Mouse (Mus musculus) brain, embryonic 14.5 days (tissue): ENCODE data around the gene Myl3. TPM values are rescaled to one million over a fixed set of nuclear protein-coding genes. Genes with fewer than 3 reads are reported as not detected.

Experiments used
- DNase-seq: peaks from one replicate; pipeline ENCODE4 v3.0.0-alpha.2; 2011; ENCODE audit warnings: low read depth
- CTCF ChIP-seq: fragments of 200-500 bp; IDR thresholded peaks from 2 replicates; pipeline ENCODE4 v1.5.1; 2012; ENCODE audit warnings: inconsistent platforms, mild to moderate bottlenecking, moderate library complexity, borderline replicate concordance; ENCODE audit not compliant: insufficient read depth, insufficient read length; ENCODE audit errors: extremely low read depth
- POLR2A ChIP-seq: fragments of 200-500 bp; IDR thresholded peaks from 2 replicates; pipeline ENCODE4 v1.6.1; 2012; ENCODE audit warnings: mild to moderate bottlenecking, inconsistent platforms, borderline replicate concordance; ENCODE audit not compliant: poor library complexity, insufficient read depth, insufficient read length, severe bottlenecking; ENCODE audit errors: extremely low read depth
- polyA plus RNA-seq: library from polyadenylated mRNA; depleted of rRNA; stranded (reverse); fragments of >200 nt; gene quantifications from 2 replicates; pipeline ENCODE4 v1.2.3, GENCODE M21; 2012

Myl3 gene
- polyA plus RNA-seq, 1 experiment = 0.37 TPM

- TF ChIP-seq CTCF = peak; percentile 80; the same call in 1 of the 2 replicates
- no peak for TF ChIP-seq POLR2A
These were observed 24.9 kb upstream of the Myl3 start for GRCm38 (mm10) chr9:110716775-110717174.

GRCm38 (mm10) chr9:110718071-110718470, 23.6 kb upstream of the Myl3 start:
- DNase-seq = no peak
- TF ChIP-seq CTCF (no peak), POLR2A (no peak)

More at GRCm38 (mm10) chr9:110716775-110717174, 24.9 kb upstream of the Myl3 start:
- DNase-seq = peak; percentile 86

DNA sequence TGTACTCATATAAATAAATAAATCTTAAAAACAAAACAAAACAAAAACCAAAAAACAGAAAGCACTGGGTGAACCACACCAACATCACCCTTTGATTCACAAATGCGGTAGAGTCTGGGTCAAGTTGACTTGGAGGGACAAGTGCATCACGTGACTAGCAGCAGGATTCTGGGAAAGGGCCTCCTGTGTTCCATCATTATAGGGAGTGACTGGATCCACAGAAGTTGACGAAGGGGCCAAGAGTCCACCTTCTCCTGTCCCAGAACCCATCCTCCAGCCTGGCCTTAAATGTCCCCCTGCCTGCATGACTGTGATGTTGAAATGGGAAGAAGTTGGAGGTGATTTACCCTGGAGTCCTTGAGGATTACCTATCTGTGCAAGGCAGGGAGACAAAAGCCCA, 22.9 kb upstream of the Myl3 start:
- TF ChIP-seq POLR2A (no peak), CTCF (no peak)

DNA sequence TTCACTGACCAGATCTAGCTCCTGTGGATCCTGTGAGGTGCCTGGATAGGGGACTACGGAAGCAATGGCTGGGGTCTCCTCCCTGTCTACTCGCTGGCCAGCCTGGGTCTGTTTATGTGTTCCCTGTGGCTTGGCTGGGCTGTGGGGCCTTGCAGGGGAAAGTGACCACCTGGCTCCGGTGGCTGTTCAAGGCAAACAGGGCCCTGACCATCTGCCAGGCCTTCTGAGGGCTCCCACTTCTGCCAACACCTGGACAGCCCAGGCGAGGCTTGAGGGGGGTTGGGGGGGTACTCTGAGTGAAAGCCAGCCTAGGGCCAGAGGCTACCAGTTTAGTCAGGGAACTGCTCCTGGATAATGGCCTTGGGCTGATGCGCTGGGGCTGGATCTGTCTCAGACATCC, 21.7 kb upstream of the Myl3 start:
- TF ChIP-seq CTCF = no peak
- no peak for TF ChIP-seq POLR2A
- DNase-seq = no peak

More for the DNA sequence above, 22.9 kb upstream of the Myl3 start:
- DNase-seq = no peak

DNA sequence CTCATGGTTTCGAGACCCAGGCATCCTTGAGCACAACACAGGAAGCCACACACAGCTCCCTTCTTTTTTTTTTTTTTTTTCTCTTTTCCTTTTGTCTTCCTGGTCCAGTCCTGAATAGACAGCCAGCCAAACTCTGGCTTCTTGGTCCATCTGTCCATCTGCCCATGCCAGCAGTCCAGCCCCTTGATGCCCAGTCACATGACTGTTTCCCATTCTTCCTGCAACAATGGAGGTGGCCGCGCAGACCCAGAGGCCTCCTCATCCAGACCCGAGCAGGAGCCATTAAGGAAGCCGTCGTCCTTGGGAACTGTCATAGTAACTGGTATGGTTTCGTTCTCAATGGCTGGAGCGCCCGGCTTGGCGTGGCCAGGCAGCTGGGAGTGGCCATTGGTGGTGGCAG, 19.6 kb upstream of the Myl3 start:
- no peak for TF ChIP-seq CTCF
- no peak for TF ChIP-seq POLR2A
- DNase-seq = no peak

GRCm38 (mm10) chr9:110725721-110726135, 15.9 kb upstream of the Myl3 start:
- DNase-seq = peak; percentile 73
- TF ChIP-seq CTCF = no peak
- no peak for TF ChIP-seq POLR2A

DNA sequence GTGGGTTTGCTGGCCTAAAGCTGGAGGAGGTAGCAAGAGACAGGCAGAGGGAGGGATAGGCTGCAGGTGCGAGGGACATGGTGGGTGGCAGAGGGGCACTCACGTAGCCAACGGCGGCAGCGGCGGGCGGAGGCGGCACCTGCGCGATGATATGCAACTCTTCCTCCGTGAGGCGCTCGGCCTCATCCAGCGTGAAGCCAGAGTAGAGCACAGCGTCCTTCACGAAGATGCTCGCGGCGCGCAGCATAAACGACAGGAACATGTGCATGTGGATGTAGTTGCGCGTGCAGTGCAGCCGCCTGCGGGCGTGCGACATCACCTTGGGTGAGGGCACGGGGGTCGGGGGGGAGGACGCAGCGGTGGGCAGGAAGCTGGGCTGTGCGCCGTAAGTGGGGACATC, 14.8 kb upstream of the Myl3 start:
- peak; percentile 34 for DNase-seq
- TF ChIP-seq POLR2A = no peak
- TF ChIP-seq CTCF = no peak

- TF ChIP-seq POLR2A (no peak), CTCF (peak; percentile 78)
- DNase-seq = peak; percentile 30
These were observed 11.8 kb upstream of the Myl3 start for GRCm38 (mm10) chr9:110729841-110730240.

DNA sequence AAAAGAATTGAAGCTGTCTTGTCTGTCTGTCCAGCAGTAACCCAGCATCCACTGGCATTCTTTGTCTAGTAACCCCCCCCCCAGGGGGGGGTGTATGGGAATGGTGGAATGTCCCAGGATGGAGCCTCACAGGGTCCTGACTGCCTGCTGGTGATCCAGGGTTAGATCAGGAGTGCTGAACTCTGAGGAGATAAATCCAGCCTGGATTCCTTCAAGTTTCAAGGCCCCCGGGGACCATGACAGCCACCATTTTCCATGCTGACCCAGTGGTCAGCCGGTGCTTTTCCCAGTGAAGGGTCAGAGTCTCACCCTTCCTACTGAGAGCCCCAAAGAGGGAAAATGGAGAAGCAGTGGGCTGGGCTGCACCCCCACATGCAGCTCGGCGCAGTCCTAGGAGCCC, 9.8 kb upstream of the Myl3 start:
- no peak for TF ChIP-seq CTCF
- TF ChIP-seq POLR2A = no peak
- DNase-seq = no peak

DNA sequence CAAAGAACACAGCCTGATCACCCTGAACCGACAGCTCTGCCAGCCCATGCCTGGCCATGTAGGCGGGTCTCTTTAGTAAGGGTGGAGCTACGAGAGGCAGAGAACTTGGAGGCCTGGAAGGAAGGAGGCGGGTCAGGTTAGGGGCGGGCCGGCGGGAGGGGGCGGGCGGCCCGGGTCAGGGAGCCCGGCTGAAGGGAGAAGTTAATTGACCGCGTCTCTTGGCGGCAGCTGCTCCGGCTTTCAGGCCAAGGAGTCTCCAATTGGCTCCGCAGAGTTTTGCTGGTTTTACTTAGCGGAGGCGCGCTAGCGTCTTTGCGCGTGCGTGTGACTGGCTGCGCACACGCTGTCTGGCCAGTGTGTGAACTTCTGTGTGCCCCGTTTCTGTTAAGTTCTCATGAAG, 9.0 kb upstream of the Myl3 start:
- DNase-seq = peak; percentile 83

GRCm38 (mm10) chr9:110733102-110733501, 8.6 kb upstream of the Myl3 start:
- no peak for TF ChIP-seq CTCF
- TF ChIP-seq POLR2A = no peak
- no peak for DNase-seq

More for the DNA sequence above, 9.0 kb upstream of the Myl3 start:
- TF ChIP-seq CTCF (no peak), POLR2A (no peak)

- TF ChIP-seq CTCF = no peak
- no peak for TF ChIP-seq POLR2A
- DNase-seq = no peak
These were observed 7.5 kb upstream of the Myl3 start for GRCm38 (mm10) chr9:110734154-110734553.

DNA sequence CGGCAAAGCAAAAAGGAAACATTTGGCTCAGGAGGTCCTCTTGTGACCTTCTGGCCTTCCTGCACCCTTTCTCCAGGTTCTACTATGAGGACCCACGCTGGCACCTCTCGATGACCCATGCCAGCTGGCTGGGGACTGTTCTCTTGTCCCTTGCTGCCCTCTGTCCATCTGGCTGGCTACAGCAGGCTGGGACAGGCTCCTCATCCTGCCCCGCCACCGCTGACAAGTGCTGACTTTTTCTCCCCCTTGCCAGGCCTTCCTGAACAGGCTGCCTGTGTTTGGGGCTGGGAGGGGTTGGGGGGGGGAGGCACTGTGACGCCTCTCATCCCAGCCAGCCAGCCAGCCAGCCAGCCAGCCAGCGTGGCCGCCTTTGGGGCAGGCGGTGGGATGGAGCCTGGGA, 5.3 kb upstream of the Myl3 start:
- no peak for TF ChIP-seq POLR2A
- no peak for TF ChIP-seq CTCF
- no peak for DNase-seq

GRCm38 (mm10) chr9:110738054-110738453, 3.6 kb upstream of the Myl3 start:
- TF ChIP-seq CTCF (peak; percentile 31; the same call in 1 of the 2 replicates), POLR2A (no peak)
- DNase-seq = no peak

DNA sequence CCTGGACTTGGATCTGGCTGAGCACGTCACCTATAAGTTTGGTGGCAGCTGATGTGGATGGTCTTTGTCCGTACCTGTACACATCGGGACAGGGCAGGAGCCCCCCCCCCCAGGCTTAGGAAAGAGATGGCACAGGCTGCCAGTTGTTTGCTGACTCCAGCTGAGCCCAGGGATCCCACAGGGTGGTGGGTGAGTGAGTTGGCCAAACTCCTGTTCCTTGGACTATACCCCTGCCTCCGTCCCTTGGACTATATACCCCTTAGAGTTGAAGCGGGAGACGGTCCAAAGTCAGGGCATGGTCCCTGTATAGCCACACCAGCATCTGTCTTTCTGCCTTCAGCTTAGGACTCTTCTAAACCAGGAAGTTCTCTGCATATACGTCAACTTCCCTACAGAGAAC, 1.7 kb upstream of the Myl3 start:
- TF ChIP-seq CTCF (no peak), POLR2A (no peak)

GRCm38 (mm10) chr9:110742295-110742950, 762 bp downstream of the Myl3 start:
- TF ChIP-seq CTCF = no peak
- TF ChIP-seq POLR2A = 0 out of 2 replicates have a peak, but pooled peaks have one; percentile 11
- peak; percentile 48 for DNase-seq

More for the DNA sequence above, 1.7 kb upstream of the Myl3 start:
- no peak for DNase-seq
